Mouse (Mus musculus): ENCODE results near the gene Hnrnpa0. TPM values are rescaled to one million over a fixed set of nuclear protein-coding genes. Genes with fewer than 3 reads are reported as not detected.

Gene Hnrnpa0
- total RNA-seq, 1 experiment from 2014 or later = 127 TPM

DNA sequence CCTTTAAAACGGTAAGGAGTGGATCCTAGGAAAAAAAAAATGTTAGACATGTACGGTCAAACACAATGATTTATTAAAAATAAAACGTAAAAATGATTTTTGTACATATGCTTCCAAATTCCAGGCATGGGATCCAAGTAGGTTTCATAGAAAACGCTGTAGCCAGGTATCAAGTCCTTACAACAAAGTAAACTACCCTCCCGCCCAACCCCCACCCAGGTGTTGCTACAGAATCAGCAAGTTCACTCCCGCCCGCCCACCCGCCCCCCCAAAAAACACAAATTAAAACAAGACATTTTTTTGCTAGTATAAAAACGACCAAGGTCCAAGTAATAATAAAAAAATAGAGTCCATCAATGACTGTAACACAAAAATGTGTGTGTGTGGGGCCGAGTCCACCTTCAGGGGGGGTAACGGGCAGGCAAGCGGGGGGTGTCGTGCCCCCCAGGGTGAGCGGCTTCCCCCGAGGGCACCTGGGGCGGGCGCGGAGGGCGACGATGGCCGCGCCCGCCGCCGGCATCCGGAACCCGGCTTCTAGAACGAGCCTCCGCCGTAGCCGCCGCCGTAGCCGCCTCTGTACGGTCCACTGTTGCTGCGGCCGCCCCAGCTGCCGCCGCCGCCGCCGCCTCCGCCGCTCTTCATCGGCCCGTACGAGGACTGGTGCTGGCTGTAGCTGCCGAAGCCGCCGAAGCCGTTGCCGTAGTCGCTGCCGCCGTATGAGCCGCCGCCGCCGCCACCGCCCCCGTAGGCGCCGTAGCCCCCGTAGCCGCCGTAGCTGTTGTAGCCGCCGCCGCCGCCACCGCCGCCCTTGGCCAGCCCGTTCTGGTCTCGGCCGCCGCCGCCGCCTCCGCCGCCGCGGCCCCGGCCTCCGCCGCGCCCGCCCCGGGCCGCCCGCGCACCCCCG, 1.2 kb downstream of the Hnrnpa0 start:
- peak; percentile 21 for DNase-seq

DNA sequence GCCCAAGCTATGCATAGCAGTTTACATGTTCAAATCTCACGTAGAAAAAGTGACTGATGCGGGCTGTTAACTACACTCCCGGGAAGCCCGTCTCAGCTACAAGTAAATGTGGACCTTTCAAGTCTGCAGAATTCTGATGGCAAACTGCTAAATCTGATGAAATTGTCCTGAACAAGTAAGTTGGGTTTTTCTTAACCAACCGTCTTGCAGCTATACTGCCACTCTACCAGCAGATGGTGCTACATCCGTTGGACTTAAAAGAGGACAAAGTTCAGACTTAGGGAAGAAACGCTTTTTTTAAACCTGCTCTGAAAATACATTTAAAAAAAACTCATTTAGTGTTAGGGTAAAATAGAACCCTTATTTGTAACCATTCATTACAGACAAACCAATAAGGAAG, 2.2 kb downstream of the Hnrnpa0 start:
- no peak for DNase-seq

DNA sequence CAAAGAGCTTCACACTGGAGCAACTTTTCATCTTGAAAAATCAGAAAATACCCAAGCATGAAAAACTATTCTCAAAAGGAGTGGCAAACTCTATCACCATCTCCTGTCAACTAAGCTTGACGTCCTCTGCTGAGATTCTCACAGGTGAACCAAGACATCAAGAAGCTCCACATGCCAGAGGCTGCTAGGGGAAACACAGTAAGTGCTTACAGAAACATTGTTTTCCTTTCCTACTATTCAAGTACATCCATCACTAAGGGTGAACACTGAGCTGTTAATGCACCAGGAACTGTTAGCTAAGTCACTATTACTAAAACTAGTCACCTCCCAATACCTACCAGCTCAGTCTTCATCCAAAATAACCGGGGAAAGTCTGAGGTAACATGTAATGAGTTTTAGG, 3.4 kb downstream of the Hnrnpa0 start:
- no peak for DNase-seq

DNA sequence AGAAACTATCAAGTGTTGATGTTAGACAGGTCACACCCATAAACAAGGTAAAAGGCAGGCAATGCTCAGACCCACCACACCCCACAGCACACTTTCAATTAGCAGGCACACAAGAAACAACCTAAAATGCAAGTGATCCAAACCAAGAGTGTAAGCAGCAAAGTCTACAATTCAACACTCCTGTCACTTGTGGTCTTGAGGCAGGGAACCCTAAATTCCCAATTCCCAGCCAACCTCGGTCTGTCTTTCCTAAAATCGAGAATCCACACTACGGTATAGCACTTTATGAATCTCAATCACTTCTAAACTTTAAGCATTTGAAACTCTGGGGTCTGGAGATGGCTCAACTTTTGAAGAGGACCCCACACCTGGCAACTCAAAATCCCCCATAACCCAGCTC, 4.1 kb downstream of the Hnrnpa0 start:
- DNase-seq = no peak

DNA sequence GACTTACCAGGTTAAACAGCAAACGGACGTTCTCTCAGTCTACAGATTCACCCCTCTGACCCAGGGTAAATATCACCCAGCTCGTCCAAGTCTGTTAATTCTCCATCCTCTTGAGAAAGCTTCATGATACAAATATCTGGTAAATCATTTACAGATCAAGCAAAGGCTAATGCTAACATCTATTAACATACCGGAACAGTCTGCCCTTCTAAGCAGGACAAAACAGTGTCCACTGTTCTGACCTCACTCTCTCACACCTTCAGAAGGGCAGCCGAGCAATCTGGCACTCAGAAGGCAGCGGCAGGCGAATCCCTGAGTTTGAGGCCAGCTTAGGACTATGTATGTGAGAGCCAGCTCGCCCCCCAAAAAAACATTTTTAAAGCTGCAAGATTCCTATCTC, 5.0 kb downstream of the Hnrnpa0 start:
- DNase-seq = no peak

DNA sequence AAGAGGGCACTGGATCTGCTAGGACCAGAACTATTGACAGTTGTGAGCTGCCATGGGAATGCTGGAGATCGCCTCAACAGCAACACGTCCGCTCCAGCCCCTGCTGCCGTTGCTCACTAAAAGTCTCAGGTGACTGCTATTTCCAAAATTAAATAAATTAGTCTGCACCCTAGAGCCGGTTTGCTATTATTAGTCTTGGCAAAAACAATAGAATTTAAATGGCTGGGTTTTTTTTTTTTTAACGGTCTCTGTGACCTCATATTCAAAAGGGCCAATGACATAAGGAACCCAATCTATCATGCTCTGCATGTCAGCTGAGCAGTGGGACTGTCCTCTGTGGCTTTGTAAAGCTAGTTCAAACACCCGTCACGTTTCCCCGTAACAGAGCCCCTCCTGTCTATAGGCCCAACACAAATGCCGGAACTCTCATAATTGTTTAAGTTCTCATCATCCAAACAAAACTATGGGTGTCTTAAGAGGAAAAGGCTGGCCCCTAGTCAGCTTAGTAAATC, 5.5 kb downstream of the Hnrnpa0 start:
- no peak for DNase-seq

DNA sequence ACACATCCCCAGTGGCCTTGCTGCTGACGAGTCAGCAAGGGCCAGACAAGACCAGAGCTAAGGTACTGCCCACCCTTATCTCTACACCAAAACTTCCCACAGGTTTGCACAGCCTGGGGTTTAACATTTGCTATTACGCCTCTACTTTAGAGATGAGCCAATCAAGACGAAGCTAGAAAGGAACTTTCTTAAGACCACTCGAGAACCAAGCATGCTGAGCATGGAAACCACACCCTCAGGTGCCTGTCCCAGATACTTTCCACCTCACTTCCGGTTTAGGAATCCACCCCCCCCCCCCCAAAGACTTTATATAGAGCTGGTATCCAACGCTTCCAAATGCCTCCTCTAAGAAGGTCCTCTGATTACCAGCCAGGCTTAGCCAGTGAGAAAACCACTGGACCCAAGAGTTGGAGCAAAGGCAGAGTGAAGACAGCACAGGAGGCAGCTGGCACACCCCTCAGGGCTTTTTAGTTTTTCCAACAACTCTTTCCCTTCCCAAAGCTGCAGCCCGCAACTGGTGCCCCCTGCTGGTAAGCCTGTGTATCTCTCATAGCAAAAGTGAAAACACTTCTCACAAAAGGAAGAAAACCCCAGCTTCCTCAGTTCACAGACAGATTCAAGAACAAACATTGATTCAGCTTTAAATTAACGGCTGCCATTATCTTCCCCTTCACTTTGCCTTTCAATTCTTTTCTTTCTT, 10.9 kb downstream of the Hnrnpa0 start:
- peak; percentile 82 for DNase-seq

DNA sequence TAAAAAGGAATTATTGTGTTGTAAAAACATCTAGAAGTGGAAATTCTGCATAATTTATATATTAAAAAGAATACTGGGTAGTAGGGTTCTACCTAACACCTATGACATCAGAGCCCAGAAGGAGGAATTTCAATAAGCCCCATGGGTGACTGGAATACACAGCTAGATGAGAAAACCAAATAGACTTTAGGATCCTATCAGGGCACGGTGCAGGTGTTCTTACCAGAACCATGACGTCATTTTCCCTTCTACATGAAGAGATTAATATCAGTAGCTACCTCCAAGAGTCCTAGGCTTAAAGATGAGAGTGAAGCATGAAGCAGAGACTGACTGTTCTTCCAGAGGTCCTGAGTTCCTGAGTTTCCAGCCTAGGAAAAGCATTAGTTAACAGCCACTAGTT, 11.6 kb downstream of the Hnrnpa0 start:
- DNase-seq = no peak

DNA sequence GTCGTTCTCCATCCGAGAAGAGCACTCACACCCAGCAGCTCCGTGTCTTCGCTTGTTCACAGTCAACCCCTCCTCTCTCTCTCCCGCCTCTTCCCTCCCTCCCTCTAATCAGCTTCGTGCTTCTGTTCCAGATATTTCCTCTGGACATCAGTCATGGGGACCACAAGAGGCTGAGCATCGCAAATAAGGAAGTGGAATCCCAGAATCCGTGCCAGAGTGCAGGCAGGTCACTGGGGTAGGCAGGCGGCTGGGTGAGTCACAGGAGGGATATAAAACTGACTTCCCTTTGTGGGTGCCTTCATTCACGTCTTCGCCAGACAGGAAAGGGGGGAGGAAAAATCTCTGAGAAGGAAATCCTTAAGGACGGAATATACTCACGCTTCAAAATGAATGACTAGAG, 13.1 kb downstream of the Hnrnpa0 start:
- no peak for DNase-seq

DNA sequence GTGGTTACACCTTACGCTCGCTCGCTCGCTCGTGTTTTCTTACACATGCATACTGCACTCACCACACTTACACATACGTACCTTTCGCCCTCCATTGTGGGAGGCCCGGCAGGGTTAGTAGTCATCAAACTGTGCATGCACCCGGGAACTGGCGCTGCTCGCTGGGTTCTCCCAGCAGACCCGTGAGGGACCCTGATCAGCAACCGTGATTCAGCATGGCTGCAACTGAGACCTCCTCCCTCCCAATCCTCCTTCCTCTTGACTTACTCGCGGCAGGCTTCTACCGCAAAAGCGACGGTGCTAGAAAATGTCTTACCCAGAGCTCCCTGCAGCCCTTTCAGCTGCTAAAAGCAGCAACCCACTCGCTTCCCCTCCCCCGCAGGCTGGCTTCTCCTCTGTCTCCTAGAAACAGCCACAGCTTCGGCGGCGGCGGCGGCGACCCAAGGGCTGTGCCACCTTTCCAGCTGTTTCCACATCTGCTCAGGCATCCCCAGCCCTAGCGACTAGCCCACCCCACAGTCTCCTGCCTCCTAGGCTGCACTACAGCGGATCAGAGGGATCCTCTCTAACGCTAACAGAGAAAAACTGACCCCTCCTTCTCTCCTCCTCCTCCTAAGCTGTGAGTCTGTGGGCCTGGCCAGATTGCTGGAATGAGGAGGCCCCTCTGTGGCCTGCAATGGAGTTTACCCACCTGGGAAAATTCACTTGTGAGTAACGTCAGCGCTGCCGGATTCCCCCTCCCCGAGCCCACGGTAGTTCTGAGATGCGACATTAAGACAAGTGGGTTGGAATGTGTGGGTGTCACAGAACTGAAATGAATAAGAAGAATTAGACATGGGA, 15.1 kb downstream of the Hnrnpa0 start, which contains the start of gene Klhl3:
TSS of gene Klhl3 (minus strand) at position 532 of the 840 bp plus-strand sequence.
- DNase-seq = peak; percentile 76

DNA sequence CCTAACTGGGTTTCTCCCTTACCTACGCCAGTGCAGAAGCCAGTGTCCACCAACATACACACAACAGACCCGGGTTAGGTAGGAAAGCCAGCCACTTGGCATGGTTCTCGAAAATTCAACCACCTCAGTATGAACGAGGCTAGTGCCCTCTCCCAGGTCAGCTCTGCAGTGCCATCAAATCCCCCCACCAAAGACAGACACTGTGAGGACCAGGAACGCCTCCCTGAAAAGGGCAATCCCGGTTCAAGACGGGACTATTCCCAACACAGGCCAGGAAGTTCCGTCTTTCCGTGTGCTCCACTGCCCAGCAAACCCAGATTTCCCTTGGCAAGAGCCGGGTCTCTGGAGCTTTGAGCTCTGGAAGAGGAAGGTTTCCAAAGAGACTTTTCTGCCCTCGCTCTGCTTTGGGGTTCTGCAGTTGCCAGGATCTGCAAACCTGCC, 15.7 kb downstream of the Hnrnpa0 start:
- no peak for DNase-seq

DNA sequence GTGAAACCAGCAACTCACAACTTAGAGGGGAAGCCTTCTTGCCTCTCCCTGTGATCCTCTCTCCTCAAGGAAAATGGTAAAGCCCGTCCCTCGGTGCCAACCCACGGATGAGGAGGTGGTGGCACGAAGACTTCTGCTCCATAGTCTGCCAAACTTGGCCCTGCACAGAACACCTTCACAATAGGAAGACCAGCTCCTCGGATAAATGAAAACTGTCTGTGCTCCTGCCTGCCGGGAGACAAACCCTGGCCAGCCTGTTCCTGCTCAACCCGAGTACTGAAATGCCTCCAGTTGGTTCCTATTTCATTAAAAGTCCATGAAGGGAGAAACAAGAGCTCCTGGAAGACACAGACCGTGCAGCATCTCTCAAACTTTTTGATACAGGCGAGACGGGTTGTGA, 16.2 kb downstream of the Hnrnpa0 start:
- DNase-seq = no peak

DNA sequence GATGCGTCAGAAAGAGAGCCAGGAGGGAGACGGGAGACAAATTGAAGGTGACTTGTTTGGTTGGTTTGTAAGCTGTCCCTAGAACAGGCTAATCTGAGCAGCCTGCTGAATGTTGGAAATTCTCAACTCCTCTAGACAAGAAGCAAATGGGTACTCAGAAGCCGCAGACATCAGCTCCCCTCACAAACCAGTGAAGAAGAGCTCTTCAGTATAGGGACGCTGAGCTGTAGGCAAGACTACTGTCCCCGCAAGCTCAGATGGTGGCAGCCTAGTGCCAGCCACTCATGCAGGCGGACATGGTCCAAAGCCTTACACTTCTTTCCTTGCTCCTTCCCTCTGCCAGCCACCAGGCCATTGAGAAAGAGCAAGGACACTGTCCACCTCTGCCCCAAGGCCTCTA, 17.1 kb downstream of the Hnrnpa0 start:
- no peak for DNase-seq

DNA sequence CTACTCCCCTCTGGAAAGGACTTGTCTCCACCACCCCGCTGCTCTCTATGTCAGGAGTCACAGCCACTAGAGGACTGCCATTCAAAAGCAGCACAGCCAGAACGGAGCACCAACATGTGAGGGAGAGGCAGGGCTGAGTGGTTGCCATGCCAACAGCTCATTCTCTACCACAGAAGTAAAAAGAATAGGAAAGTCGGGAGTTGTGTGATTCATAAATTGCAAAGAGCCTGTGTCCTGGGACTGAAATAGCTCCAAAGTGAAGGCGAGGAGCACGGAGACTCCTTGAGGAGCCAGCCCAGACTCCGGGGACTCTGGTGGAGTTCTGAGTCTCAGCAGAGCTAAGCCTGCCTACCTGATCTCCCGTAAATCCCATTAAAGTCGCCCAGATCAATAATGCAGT, 37.7 kb downstream of the Hnrnpa0 start:
- peak; percentile 32 for DNase-seq

DNA sequence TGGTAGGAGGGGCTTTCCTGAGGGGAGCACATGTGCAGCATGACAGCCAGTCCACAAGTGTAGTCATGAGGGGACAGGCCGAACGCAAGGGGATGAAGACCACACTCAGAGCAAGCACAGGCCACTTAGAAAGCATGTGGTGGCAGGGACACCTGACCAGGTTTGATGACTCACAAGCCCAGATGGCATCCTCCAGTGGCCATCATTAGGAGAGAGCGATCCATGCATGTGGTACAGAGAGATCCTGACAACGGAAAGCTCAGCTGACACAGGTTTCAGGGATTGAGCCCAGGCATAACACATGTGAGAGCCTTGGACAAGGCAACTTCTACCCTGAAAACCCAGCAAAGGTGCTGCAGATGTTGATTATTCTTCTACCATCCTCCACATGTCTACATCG, 44.0 kb downstream of the Hnrnpa0 start:
- no peak for DNase-seq

DNA sequence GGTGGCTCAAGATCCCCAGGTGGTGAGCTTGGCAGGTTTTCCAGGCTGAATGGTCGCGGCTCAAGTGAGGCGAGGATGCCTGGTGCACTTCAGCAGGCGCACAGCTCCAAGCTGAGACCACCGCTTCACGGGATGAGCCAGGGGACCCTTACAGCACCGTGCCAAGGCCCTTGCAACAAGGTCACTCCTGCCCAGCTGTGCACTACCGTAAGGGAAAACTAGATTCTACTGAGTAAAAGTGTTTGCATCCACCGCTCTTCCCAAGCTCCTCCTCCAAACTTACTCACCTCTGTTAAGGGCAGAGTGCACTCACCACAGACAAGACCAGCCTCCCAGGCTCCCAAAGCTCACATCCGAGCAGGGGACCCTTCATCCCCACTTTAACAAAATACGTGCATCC, 44.8 kb downstream of the Hnrnpa0 start:
- DNase-seq = no peak

DNA sequence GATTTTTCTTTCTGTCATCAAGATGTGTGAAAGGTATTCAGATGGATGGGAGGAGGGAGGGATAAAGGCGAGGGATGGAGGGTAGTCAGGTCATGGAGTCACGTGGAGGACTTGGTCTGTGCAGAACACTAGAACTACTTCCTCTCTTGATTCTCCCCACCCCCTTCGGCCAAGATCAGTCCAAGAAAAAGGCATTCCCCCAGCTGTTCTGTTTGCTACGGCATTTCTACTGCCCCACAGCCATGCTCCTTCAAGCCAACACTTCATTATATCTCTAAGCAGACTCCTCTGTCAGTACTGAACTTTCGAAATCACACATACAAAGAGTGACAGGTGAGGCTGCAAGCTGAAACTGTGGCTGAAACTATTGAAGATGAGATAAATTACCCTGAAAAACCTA, 45.3 kb downstream of the Hnrnpa0 start:
- DNase-seq = no peak

DNA sequence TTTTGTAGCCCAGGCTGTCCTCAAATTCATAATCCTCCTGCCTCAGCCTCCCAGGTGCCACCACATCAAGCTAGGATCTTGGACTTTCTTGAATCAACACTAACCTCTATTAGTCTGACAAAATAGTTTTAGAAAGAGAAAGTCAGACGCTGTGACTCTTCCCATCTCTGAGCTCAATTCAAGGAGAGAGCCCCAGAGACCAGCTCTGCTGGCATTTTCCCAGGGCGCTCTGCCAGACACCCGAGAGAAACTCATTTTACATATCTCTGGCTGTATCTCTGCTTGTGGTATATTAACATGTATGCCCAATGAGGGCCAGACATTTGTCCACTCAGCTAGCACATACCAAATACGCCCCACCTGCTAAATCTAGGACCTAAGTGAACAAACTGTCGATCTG, 50.0 kb downstream of the Hnrnpa0 start:
- DNase-seq = peak; percentile 48

All from adrenal gland, postnatal 25 days (tissue).